Mouse (Mus musculus) limb, embryonic 14.5 days (tissue): Measurements from ENCODE around the gene Lpp. TPM values are rescaled to one million over a fixed set of nuclear protein-coding genes. Genes with fewer than 3 reads are reported as not detected.

Experiments used
- ATAC-seq: fragments of 200-750 bp; cut with Nextera tagmentation; 2 replicates; pipeline ENCODE4 v1.8.0; 2017; ENCODE audit warnings: low read depth, moderate number of reproducible peaks, moderate TSS enrichment; ENCODE audit not compliant: low FRiP score
- DNase-seq: peaks from one replicate; pipeline ENCODE4 v3.0.0-alpha.2; 2015; ENCODE audit warnings: low spot score
- H3K27ac ChIP-seq: fragments of 300-500 bp; sonication (generic); replicated peaks from 2 replicates; pipeline ENCODE4 v1.5.1; 2014; ENCODE audit warnings: low read depth, mild to moderate bottlenecking, low read length, moderate library complexity, mixed read lengths
- H3K27me3 ChIP-seq: fragments of 300-500 bp; sonication (generic); 2 replicates; pipeline ENCODE4 v1.6.1; 2014; ENCODE audit warnings: low read length, mixed read lengths; ENCODE audit not compliant: control insufficient read depth, insufficient read depth
- H3K36me3 ChIP-seq: fragments of 300-500 bp; sonication (generic); 2 replicates; pipeline ENCODE4 v1.6.1; 2014; ENCODE audit warnings: mild to moderate bottlenecking, low read length, moderate library complexity, mixed read lengths; ENCODE audit not compliant: control insufficient read depth, insufficient read depth
- H3K4me1 ChIP-seq: fragments of 300-500 bp; sonication (generic); 2 replicates; pipeline ENCODE4 v1.6.1; 2014; ENCODE audit warnings: antibody characterized with exemption, low read length, mixed read lengths; ENCODE audit not compliant: control insufficient read depth, insufficient read depth
- H3K4me2 ChIP-seq: fragments of 300-500 bp; sonication (generic); replicated peaks from 2 replicates; pipeline ENCODE4 v1.6.1; 2014; ENCODE audit warnings: low read depth, mild to moderate bottlenecking, low read length, moderate library complexity; ENCODE audit not compliant: severe bottlenecking
- H3K4me3 ChIP-seq: fragments of 300-500 bp; sonication (generic); replicated peaks from 2 replicates; pipeline ENCODE4 v1.5.1; 2014; ENCODE audit warnings: low read length
- H3K9ac ChIP-seq: fragments of 300-500 bp; sonication (generic); 2 replicates; pipeline ENCODE4 v1.6.1; 2014; ENCODE audit warnings: mild to moderate bottlenecking, low read depth, low read length, moderate library complexity; ENCODE audit not compliant: severe bottlenecking
- H3K9me3 ChIP-seq: fragments of 300-500 bp; sonication (generic); 2 replicates; pipeline ENCODE4 v1.6.1; 2016; ENCODE audit warnings: low read length; ENCODE audit not compliant: control insufficient read depth
- POLR2A ChIP-seq: fragments of 200-500 bp; IDR thresholded peaks from 2 replicates; pipeline ENCODE4 v1.8.0; 2012; ENCODE audit warnings: inconsistent platforms, mild to moderate bottlenecking, moderate library complexity, borderline replicate concordance; ENCODE audit not compliant: insufficient read depth, insufficient read length; ENCODE audit errors: extremely low read depth
- WGBS: fragments of 180-500 bp; shearing (Covaris S2); extraction: QIAGEN DNeasy Blood & Tissue Kit; methylation state at CpG from one replicate; pipeline ENCODE4 v1.1.7; 2014; 5-methylcytosine and 5-hydroxymethylcytosine counted together
- polyA plus RNA-seq, 2 experiments: library from polyadenylated mRNA; depleted of rRNA in 1 of 2; stranded (reverse) in 1 of 2; unstranded in 1 of 2; fragments of >200 nt; fragmentation: Nextera tagmentation in 1 of 2; extraction: Ambion mirVana in 1 of 2; gene quantifications; 2 replicates each; pipeline versions ENCODE4 v1.2.1 to v1.2.3; 2012 to 2014

Gene Lpp
- polyA plus RNA-seq, 2 experiments: 15.1 to 46.7 TPM

DNA sequence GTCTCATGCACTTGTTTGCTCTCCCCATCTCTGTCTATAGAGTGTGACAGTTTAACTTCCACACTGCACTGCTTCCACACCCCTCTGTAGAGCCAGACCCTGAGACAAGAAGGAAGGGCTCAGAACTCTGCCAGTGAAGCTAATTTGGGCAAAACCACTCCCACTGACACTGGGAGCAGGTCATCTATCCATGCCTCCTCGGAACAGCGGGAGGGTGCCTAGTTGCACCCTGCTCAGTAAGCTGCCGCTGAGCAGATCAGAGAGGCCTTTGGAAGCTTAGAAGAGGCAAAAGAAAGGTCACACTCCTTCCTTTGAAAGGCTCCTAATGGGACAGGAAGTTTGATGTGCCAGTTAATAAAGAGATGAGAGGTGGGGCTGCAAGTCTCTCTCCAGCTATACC is 39.5 kb upstream of the Lpp start:
- no peaks in the 10 kb centered on the region for H3K4me1 ChIP-seq
- no peak for ATAC-seq
- no peak overlapping the region for H3K9ac ChIP-seq
- no peaks in the 10 kb centered on the region for H3K27me3 ChIP-seq
- 9% methylated on average over 3 of the region's 3 CpGs for WGBS
- no peak overlapping the region for H3K4me2 ChIP-seq
- no peak for DNase-seq
- H3K9me3 ChIP-seq: no peaks in the 10 kb centered on the region
- H3K36me3 ChIP-seq: no peaks in the 10 kb centered on the region
- H3K4me3 ChIP-seq: no peak overlapping the region
- TF ChIP-seq POLR2A: no peak
- H3K27ac ChIP-seq: no peak overlapping the region

DNA sequence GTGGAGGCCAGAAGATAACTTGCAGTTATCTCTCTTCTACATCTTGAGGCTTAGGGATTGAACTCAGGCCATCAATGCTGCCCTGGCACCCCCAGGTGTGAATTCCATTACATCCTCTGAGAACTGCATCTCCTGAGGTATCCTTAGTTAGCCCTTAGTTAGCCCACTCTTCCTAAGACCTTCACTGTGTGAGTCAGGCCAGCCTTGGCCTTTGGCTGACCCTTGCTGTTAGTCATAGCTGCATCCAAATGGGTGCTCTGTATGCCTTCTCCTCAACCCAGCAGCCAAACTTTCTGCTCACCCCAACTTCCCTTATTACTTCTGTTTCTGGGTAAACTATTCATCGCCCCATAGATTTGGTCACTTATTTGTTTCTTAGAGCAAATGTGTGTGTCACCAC is 31.6 kb upstream of the Lpp start:
- Histone ChIP-seq H3K4me3 (no peak overlapping the region), H3K4me2 (no peak overlapping the region), H3K4me1 (no peaks in the 10 kb centered on the region), H3K27me3 (no peaks in the 10 kb centered on the region), H3K27ac (no peak overlapping the region), H3K9ac (no peak overlapping the region), H3K9me3 (no peaks in the 10 kb centered on the region), H3K36me3 (no peaks in the 10 kb centered on the region)
- 96% methylated on average over 1 of the region's 1 CpGs for WGBS
- no peak for ATAC-seq
- no peak for TF ChIP-seq POLR2A
- DNase-seq: no peak

DNA sequence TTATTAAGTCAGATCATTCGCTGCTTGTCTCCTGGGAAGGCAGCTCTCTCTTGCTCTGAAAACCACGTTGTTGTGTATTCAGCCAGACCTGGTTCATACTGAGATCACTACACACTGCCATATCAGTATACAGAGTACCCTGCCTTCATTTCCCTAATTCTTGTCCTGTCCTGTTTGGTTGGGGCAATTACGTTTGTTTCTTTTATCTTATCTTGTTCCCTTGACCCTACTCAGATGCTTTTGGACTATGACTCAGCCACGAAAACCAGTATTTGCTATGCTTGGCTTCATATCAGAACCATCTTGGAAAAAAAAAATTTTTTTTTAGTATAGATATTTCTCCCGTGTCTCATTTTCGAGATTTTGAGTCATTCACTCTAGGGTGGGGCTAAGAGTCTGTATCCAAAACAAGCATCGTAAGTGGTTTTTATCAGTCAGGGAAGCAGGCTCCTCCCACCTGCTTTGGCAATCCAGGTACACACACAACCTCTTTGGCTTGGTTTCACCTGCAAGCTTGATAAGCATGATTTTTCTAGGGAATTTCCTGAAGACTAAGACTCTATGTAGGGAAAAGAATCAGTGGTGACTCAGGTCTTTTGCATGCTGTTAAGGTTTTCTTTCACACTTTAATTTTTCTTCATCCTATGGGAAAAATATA is 29.1 kb upstream of the Lpp start:
- H3K4me3 ChIP-seq: no peak overlapping the region
- no peaks in the 10 kb centered on the region for H3K9me3 ChIP-seq
- H3K4me2 ChIP-seq: no peak overlapping the region
- H3K27me3 ChIP-seq: no peaks in the 10 kb centered on the region
- no peak for ATAC-seq
- WGBS: 83% methylated on average over 7 of the region's 7 CpGs
- no peak overlapping the region for H3K9ac ChIP-seq
- H3K4me1 ChIP-seq: peaks cover 9% of the 10 kb centered on the region
- H3K27ac ChIP-seq: no peak overlapping the region
- TF ChIP-seq POLR2A: no peak
- no peaks in the 10 kb centered on the region for H3K36me3 ChIP-seq
- DNase-seq: no peak

DNA sequence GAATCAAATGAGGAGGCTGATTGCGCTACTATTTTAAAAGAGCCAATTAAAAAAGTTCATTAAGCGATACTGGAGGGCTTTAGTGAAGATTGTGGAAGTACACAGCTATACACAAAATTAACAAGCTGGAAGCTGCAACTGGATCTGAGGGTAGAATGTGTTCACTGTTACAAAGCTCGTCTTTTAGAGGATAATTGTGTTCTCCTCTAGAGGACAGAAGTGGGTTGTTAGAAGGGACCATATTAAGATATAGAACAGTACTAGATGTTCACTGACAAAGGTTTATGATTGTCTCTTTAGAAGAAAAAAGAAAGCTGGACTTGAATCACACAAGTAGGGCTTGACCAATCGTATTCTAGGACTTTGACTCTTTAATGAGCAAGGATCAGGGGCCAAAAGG is 27.4 kb upstream of the Lpp start:
- no peak for TF ChIP-seq POLR2A
- H3K9ac ChIP-seq: no peak overlapping the region
- 76% methylated on average over 4 of the region's 4 CpGs for WGBS

DNA sequence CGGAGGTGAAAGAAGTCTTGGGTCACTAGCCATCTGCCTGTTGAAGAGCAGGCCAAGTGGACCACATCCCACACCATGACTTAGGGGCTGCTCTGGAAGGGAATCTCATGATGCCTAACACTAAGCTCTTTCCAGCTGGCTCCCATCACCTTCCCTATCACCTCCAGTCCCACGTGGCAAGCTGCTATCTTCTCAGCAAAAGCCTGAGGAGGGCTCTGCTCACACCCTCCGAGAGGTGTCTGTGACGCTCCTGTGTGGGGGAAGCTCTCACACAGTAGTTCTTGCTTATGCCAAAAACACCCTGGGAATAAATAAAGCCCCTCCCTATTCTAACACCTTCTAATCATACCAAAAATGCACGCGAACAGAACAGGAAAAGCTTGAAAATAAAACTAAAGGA is 26.2 kb upstream of the Lpp start:
- H3K27me3 ChIP-seq: no peaks in the 10 kb centered on the region
- no peak for TF ChIP-seq POLR2A
- no peak overlapping the region for H3K9ac ChIP-seq
- no peak overlapping the region for H3K4me3 ChIP-seq
- H3K4me1 ChIP-seq: peaks cover 9% of the 10 kb centered on the region
- H3K9me3 ChIP-seq: no peaks in the 10 kb centered on the region
- DNase-seq: no peak
- ATAC-seq: no peak
- no peak overlapping the region for H3K4me2 ChIP-seq
- H3K36me3 ChIP-seq: no peaks in the 10 kb centered on the region
- 46% methylated on average over 6 of the region's 6 CpGs for WGBS
- H3K27ac ChIP-seq: no peak overlapping the region

More for the DNA sequence above, 27.4 kb upstream of the Lpp start:
- DNase-seq (no peak), ATAC-seq (no peak)
- Histone ChIP-seq H3K9me3 (no peaks in the 10 kb centered on the region), H3K27me3 (no peaks in the 10 kb centered on the region), H3K27ac (no peak overlapping the region), H3K4me2 (no peak overlapping the region), H3K4me1 (peaks cover 9% of the 10 kb centered on the region), H3K4me3 (no peak overlapping the region), H3K36me3 (no peaks in the 10 kb centered on the region)
